Mouse (Mus musculus): ENCODE measurements at regions not wholly inside any gene's neighbourhood (a gene's known extent, or its start where the extent isn't known, plus 50 kb on each side); places are given as distances from the start of the nearest gene placed in this dataset.

DNA sequence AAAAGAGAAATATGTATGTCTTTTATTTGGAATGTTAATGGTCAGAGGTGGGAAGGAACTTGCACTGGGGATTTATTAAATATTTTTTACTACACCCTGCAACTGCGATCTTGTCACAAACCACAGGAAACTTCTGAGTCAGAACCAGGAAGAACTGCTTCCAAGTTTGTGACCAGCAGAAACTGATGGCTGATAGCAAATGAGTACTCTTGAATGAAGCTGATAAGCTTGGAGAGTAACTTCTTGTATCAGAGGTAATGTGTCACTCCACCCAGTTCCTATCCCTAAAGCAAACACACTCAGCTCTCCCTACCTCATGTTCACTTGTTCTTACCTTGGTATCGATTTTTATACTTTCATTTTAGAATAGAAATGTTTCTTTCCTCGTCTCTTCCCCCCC lies 76.0 kb upstream of the Thpo start:
- Histone ChIP-seq H3K36me3 (replicated peaks; ENCODE audit: control insufficient read depth, insufficient read depth) (no peaks in the 10 kb centered on the region), H3K4me1 (replicated peaks; ENCODE audit: control insufficient read depth, insufficient read depth, low read length) (0 out of 2 replicates have a peak, but pooled peaks cover 2% of the 10 kb centered on the region), H3K9me3 (ENCODE audit: control insufficient read depth, low read length) (no peaks in the 10 kb centered on the region), H3K4me3 (replicated peaks; ENCODE audit: low read length) (no peak overlapping the region), H3K9ac (no peak overlapping the region), H3K4me2 (replicated peaks) (no peak overlapping the region), H3K27ac (no peak overlapping the region), H3K27me3 (ENCODE audit: control insufficient read depth, insufficient read depth, low read length) (no peaks in the 10 kb centered on the region)
- DNase-seq (ENCODE audit: low spot score) (no peak), ATAC-seq (ENCODE audit: low FRiP score) (no peak)
- WGBS: 95% methylated on average over 3 of the region's 3 CpGs

DNA sequence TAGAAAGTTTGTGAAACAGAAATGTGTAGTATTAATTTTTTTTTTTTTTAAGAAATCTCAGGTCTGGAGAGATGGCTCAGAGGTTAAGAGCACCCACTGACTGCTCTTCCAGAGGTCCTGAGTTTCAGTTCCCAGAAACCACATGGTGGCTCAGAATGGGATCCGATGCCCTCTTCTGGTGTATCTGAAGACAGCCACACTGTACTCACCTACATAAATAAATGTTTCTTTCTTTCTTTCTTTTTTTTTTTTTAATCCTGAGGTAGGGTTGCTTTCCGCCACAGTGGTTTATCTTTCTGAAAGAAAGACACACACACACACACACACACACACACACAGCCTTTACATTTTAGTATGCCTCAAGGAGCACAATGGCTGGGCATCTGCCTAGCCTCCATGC lies 74.0 kb upstream of the Thpo start:
- H3K36me3 ChIP-seq (replicated peaks; ENCODE audit: control insufficient read depth, insufficient read depth): no peaks in the 10 kb centered on the region
- no peaks in the 10 kb centered on the region for H3K27me3 ChIP-seq (ENCODE audit: control insufficient read depth, insufficient read depth, low read length)
- no peak for ATAC-seq (ENCODE audit: low FRiP score)
- 0 out of 2 replicates have a peak, but pooled peaks cover 7% of the 10 kb centered on the region for H3K4me1 ChIP-seq (replicated peaks; ENCODE audit: control insufficient read depth, insufficient read depth, low read length)
- DNase-seq (ENCODE audit: low spot score): no peak
- H3K4me3 ChIP-seq (replicated peaks; ENCODE audit: low read length): no peak overlapping the region
- no peak overlapping the region for H3K4me2 ChIP-seq (replicated peaks)
- WGBS: 90% methylated on average over 2 of the region's 2 CpGs
- H3K9ac ChIP-seq: no peak overlapping the region
- no peaks in the 10 kb centered on the region for H3K9me3 ChIP-seq (ENCODE audit: control insufficient read depth, low read length)
- H3K27ac ChIP-seq: no peak overlapping the region

- Histone ChIP-seq H3K4me1 (replicated peaks; ENCODE audit: control insufficient read depth, insufficient read depth, low read length) (0 out of 2 replicates have a peak, but pooled peaks cover 7% of the 10 kb centered on the region), H3K36me3 (replicated peaks; ENCODE audit: control insufficient read depth, insufficient read depth) (no peaks in the 10 kb centered on the region), H3K4me2 (replicated peaks) (no peak overlapping the region), H3K9ac (no peak overlapping the region), H3K27ac (no peak overlapping the region), H3K9me3 (ENCODE audit: control insufficient read depth, low read length) (no peaks in the 10 kb centered on the region), H3K27me3 (ENCODE audit: control insufficient read depth, insufficient read depth, low read length) (no peaks in the 10 kb centered on the region), H3K4me3 (replicated peaks; ENCODE audit: low read length) (no peak overlapping the region)
- ATAC-seq (ENCODE audit: low FRiP score) (no peak), DNase-seq (ENCODE audit: low spot score) (no peak)
- 90% methylated on average over 7 of the region's 7 CpGs for WGBS
These were observed 72.4 kb upstream of the Thpo start for GRCm38 (mm10) chr16:20806739-20807138.

GRCm38 (mm10) chr16:20805793-20806192 lies 71.5 kb upstream of the Thpo start:
- Histone ChIP-seq H3K9me3 (ENCODE audit: control insufficient read depth, low read length) (no peaks in the 10 kb centered on the region), H3K27me3 (ENCODE audit: control insufficient read depth, insufficient read depth, low read length) (no peaks in the 10 kb centered on the region), H3K27ac (no peak overlapping the region), H3K4me1 (replicated peaks; ENCODE audit: control insufficient read depth, insufficient read depth, low read length) (0 out of 2 replicates have a peak, but pooled peaks cover 7% of the 10 kb centered on the region), H3K4me3 (replicated peaks; ENCODE audit: low read length) (no peak overlapping the region), H3K36me3 (replicated peaks; ENCODE audit: control insufficient read depth, insufficient read depth) (no peaks in the 10 kb centered on the region), H3K9ac (no peak overlapping the region), H3K4me2 (replicated peaks) (no peak overlapping the region)
- no peak for DNase-seq (ENCODE audit: low spot score)
- 89% methylated on average over 6 of the region's 6 CpGs for WGBS
- no peak for ATAC-seq (ENCODE audit: low FRiP score)

DNA sequence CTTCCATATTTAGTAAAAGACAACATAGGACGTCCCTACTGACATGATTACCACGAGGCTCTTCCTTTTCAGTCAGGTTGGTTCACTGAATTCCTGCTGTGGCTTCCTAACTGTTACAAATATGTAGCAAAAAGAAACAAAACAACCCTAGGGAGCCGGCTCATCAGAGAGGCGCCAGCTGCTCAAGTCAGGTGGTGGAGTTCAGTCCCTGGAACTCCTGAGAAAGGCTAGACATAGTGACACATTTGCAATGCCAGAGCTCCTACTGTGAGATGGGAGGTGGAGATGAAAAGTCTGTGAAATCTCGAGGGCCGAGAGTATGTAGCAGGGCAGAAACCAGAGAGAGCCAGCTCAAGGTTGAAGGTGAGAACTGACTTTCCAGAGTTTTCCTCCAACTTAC lies 70.8 kb upstream of the Thpo start:
- no peaks in the 10 kb centered on the region for H3K27me3 ChIP-seq (ENCODE audit: control insufficient read depth, insufficient read depth, low read length)
- H3K9ac ChIP-seq: peak overlapping the region; percentile 44; the same call in 1 of the 2 replicates
- H3K36me3 ChIP-seq (replicated peaks; ENCODE audit: control insufficient read depth, insufficient read depth): no peaks in the 10 kb centered on the region
- H3K4me2 ChIP-seq (replicated peaks): peak overlapping the region; percentile 58
- DNase-seq (ENCODE audit: low spot score) (no peak), ATAC-seq (ENCODE audit: low FRiP score) (0 out of 2 replicates have a peak, but pooled peaks have one; percentile 4)
- no peak overlapping the region for H3K27ac ChIP-seq
- H3K4me1 ChIP-seq (replicated peaks; ENCODE audit: control insufficient read depth, insufficient read depth, low read length): 0 out of 2 replicates have a peak, but pooled peaks cover 7% of the 10 kb centered on the region
- WGBS: 9% methylated on average over 6 of the region's 6 CpGs
- H3K4me3 ChIP-seq (replicated peaks; ENCODE audit: low read length): peak overlapping the region; percentile 32
- no peaks in the 10 kb centered on the region for H3K9me3 ChIP-seq (ENCODE audit: control insufficient read depth, low read length)

DNA sequence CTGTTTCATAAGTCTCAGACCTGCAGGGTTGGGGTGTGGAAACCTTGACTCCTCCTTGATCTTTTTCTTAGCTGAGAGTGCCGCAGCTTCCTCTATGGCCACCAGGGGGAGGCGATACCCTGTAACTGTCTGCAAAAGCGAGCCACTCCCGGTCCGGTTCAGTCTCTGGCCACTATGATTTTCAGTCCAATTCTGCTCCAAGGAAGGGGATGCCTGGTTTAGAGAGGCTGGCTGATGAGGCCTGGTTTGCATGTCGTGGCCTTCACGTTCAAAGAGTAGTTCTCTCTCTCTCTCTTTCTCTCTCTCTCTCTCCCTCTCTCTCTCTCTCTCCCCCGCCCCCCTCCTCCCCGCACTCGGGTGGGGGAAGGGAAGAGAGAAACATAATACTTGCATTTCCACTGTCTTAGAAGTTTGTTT lies 70.3 kb upstream of the Thpo start:
- ATAC-seq (ENCODE audit: low FRiP score): peak; percentile 85
- H3K4me3 ChIP-seq (replicated peaks; ENCODE audit: low read length): peak overlapping the region; percentile 32
- H3K36me3 ChIP-seq (replicated peaks; ENCODE audit: control insufficient read depth, insufficient read depth): no peaks in the 10 kb centered on the region
- H3K4me2 ChIP-seq (replicated peaks): peak overlapping the region; percentile 58
- no peak overlapping the region for H3K27ac ChIP-seq
- H3K9ac ChIP-seq: peak overlapping the region; percentile 44; the same call in 1 of the 2 replicates
- DNase-seq (ENCODE audit: low spot score): peak; percentile 81
- under 1% methylated on average over 8 of the region's 10 CpGs for WGBS
- H3K27me3 ChIP-seq (ENCODE audit: control insufficient read depth, insufficient read depth, low read length): no peaks in the 10 kb centered on the region
- 0 out of 2 replicates have a peak, but pooled peaks cover 7% of the 10 kb centered on the region for H3K4me1 ChIP-seq (replicated peaks; ENCODE audit: control insufficient read depth, insufficient read depth, low read length)
- no peaks in the 10 kb centered on the region for H3K9me3 ChIP-seq (ENCODE audit: control insufficient read depth, low read length)

DNA sequence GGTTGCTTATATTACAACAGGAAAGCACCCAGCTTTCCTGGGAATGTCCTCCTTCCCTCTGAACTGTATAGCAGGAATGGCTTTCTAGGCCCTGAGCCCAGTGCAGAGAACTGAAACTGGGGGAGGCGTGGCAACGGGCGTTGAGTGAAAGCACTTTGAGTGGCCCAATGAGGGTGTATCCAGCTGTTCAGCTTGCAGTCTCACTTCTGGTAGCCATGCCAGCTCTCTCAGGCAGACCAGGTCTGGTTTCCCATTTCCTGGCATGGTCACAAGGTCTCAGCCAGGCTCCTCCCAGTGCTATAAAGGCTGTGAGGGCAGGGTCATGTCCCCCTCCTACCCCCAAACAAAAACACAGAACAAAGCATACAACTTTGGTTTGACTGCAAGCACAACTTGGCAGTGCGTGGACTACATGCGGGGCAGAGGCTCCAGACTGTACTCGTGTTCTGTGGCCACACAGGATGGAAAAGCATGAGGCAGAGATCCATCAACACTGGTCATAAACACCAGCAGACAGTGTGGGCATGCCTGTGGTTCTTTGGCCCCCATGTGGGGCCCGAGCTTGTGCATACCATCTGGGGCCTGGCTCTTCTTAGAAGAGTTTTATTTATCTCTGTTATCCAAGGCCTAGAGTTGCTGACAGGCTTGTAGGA lies 69.1 kb upstream of the Thpo start:
- no peaks in the 10 kb centered on the region for H3K36me3 ChIP-seq (replicated peaks; ENCODE audit: control insufficient read depth, insufficient read depth)
- no peaks in the 10 kb centered on the region for H3K9me3 ChIP-seq (ENCODE audit: control insufficient read depth, low read length)
- no peak for DNase-seq (ENCODE audit: low spot score)
- 0 out of 2 replicates have a peak, but pooled peaks cover 7% of the 10 kb centered on the region for H3K4me1 ChIP-seq (replicated peaks; ENCODE audit: control insufficient read depth, insufficient read depth, low read length)
- H3K27me3 ChIP-seq (ENCODE audit: control insufficient read depth, insufficient read depth, low read length): no peaks in the 10 kb centered on the region
- H3K9ac ChIP-seq: no peak overlapping the region
- H3K27ac ChIP-seq: no peak overlapping the region
- H3K4me2 ChIP-seq (replicated peaks): no peak overlapping the region
- 86% methylated on average over 7 of the region's 7 CpGs for WGBS
- ATAC-seq (ENCODE audit: low FRiP score): peak; percentile 26; the same call in 1 of the 2 replicates
- no peak overlapping the region for H3K4me3 ChIP-seq (replicated peaks; ENCODE audit: low read length)

GRCm38 (mm10) chr16:20802724-20803123 lies 68.4 kb upstream of the Thpo start:
- Histone ChIP-seq H3K9ac (no peak overlapping the region), H3K27me3 (ENCODE audit: control insufficient read depth, insufficient read depth, low read length) (no peaks in the 10 kb centered on the region), H3K4me3 (replicated peaks; ENCODE audit: low read length) (no peak overlapping the region), H3K36me3 (replicated peaks; ENCODE audit: control insufficient read depth, insufficient read depth) (no peaks in the 10 kb centered on the region), H3K9me3 (ENCODE audit: control insufficient read depth, low read length) (no peaks in the 10 kb centered on the region), H3K4me2 (replicated peaks) (no peak overlapping the region), H3K27ac (no peak overlapping the region), H3K4me1 (replicated peaks; ENCODE audit: control insufficient read depth, insufficient read depth, low read length) (0 out of 2 replicates have a peak, but pooled peaks cover 7% of the 10 kb centered on the region)
- ATAC-seq (ENCODE audit: low FRiP score) (no peak), DNase-seq (ENCODE audit: low spot score) (no peak)
- 88% methylated on average over 6 of the region's 6 CpGs for WGBS

DNA sequence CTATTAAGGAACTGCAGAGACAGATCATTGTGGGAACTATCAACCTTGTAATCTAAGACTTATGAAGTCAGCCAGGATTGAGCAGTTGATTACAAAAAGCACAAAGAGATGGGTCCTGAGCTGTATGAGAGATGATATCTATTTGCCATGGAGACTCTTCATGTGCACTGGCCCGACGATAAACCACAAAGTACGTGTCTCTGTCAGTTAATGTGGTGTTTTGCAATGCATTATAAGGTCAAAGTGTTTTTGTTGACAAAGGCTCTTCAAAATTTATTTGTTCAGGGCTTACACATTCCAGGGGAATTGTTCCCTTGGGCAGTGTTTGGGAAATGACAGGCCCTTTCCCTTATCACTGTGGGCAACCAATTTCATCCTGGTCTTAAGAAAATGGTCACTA lies 65.7 kb upstream of the Thpo start:
- H3K36me3 ChIP-seq (replicated peaks; ENCODE audit: control insufficient read depth, insufficient read depth): no peaks in the 10 kb centered on the region
- H3K4me3 ChIP-seq (replicated peaks; ENCODE audit: low read length): no peak overlapping the region
- no peaks in the 10 kb centered on the region for H3K9me3 ChIP-seq (ENCODE audit: control insufficient read depth, low read length)
- DNase-seq (ENCODE audit: low spot score) (no peak), ATAC-seq (ENCODE audit: low FRiP score) (no peak)
- WGBS: 80% methylated on average over 3 of the region's 3 CpGs
- no peaks in the 10 kb centered on the region for H3K27me3 ChIP-seq (ENCODE audit: control insufficient read depth, insufficient read depth, low read length)
- no peak overlapping the region for H3K9ac ChIP-seq
- H3K4me1 ChIP-seq (replicated peaks; ENCODE audit: control insufficient read depth, insufficient read depth, low read length): 0 out of 2 replicates have a peak, but pooled peaks cover 3% of the 10 kb centered on the region
- no peak overlapping the region for H3K27ac ChIP-seq
- no peak overlapping the region for H3K4me2 ChIP-seq (replicated peaks)
